Mouse (Mus musculus): Measurements from ENCODE around the gene Hspa2. TPM values are rescaled to one million over a fixed set of nuclear protein-coding genes. Genes with fewer than 3 reads are reported as not detected.

The Hspa2 gene
- total and polyA plus RNA-seq, 2 experiments from 2014 or later, result 8.7 to 15.0 TPM

DNA sequence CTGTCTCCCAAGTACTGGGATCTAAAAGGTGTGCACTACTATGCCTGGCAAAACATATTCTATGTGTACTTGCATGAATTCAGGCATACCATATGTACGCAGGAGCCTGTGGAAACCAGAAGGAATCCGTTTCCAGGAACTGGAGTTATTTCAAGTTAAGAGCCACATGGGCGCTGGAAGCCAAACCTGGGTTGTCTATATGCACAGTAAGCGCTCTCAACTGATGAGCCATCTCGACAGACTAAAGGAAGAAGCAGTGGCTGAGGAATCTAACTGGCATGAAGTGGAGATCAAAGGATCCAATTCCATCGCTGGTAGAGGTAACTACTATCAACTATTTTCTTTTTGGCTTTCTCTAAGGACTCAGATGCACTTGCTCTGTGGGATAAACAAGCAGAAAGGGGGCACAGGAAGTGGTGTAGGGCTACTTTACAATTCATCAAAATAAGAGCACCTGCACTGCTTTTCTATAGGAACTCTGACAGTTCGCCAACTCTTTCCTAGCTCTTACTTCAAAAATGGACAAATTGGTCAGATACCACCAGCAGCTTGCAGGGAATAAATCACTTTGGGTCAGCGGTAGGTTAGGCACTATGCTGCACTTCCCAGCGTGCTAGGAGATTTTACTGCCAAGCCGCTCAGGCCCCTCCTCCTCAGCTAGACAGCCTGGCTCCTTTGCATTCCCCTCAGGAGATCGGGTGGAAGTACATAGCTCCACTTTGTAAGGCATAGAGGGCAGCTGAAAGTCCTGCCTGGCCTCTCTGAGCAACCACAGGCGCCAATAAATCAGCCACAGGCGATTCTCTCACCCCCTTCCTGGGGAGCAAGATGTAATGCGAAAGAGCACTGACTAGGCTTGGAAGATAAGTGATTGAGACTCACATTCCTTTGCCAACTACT is 36.6 kb upstream of the Hspa2 start:
- Histone ChIP-seq H3K27me3 (ENCODE audit: control insufficient read depth, insufficient read depth, low read length) (no peaks in the 10 kb centered on the region), H3K4me1 (ENCODE audit: control insufficient read depth, insufficient read depth) (peaks cover 23% of the 10 kb centered on the region), H3K4me2 (ENCODE audit: low read depth, low read length) (peak overlapping the region; percentile 81), H3K36me3 (replicated peaks; ENCODE audit: control insufficient read depth, insufficient read depth, low read length) (no peaks in the 10 kb centered on the region), H3K9ac (replicated peaks; ENCODE audit: low read depth, low read length) (peak overlapping the region; percentile 82), H3K9me3 (replicated peaks; ENCODE audit: control insufficient read depth, low read length) (no peaks in the 10 kb centered on the region), H3K27ac (ENCODE audit: low read depth) (peak overlapping the region; percentile 94), H3K4me3 (ENCODE audit: low read depth, low read length) (peak overlapping the region; percentile 66; the same call in 1 of the 2 replicates)
- TF ChIP-seq CTCF (IDR thresholded peaks at IDR 0.05; ENCODE audit: low read depth), result no peak
- no peak for TF ChIP-seq EP300 (IDR thresholded peaks at IDR 0.05; ENCODE audit: low read depth)
- 18% methylated on average over 14 of the region's 14 CpGs for WGBS
- no peak for ATAC-seq (ENCODE audit: insufficient read depth, low read depth)
- no peak for DNase-seq (ENCODE audit: low spot score)

GRCm38 (mm10) chr12:76368201-76368789 is 35.7 kb upstream of the Hspa2 start:
- H3K9ac ChIP-seq (replicated peaks; ENCODE audit: low read depth, low read length), result peak overlapping the region; percentile 82; the same call in 1 of the 2 replicates
- 13% methylated on average over 9 of the region's 9 CpGs for WGBS
- ATAC-seq (ENCODE audit: insufficient read depth, low read depth) (no peak), DNase-seq (ENCODE audit: low spot score) (no peak)
- H3K4me1 ChIP-seq (ENCODE audit: control insufficient read depth, insufficient read depth), result peaks cover 27% of the 10 kb centered on the region
- no peaks in the 10 kb centered on the region for H3K36me3 ChIP-seq (replicated peaks; ENCODE audit: control insufficient read depth, insufficient read depth, low read length)
- no peaks in the 10 kb centered on the region for H3K9me3 ChIP-seq (replicated peaks; ENCODE audit: control insufficient read depth, low read length)
- peak overlapping the region; percentile 94 for H3K27ac ChIP-seq (ENCODE audit: low read depth)
- peak overlapping the region; percentile 66 for H3K4me3 ChIP-seq (ENCODE audit: low read depth, low read length)
- peak overlapping the region; percentile 81 for H3K4me2 ChIP-seq (ENCODE audit: low read depth, low read length)
- TF ChIP-seq EP300 (IDR thresholded peaks at IDR 0.05; ENCODE audit: low read depth), result no peak
- TF ChIP-seq CTCF (IDR thresholded peaks at IDR 0.05; ENCODE audit: low read depth), result no peak
- no peaks in the 10 kb centered on the region for H3K27me3 ChIP-seq (ENCODE audit: control insufficient read depth, insufficient read depth, low read length)

DNA sequence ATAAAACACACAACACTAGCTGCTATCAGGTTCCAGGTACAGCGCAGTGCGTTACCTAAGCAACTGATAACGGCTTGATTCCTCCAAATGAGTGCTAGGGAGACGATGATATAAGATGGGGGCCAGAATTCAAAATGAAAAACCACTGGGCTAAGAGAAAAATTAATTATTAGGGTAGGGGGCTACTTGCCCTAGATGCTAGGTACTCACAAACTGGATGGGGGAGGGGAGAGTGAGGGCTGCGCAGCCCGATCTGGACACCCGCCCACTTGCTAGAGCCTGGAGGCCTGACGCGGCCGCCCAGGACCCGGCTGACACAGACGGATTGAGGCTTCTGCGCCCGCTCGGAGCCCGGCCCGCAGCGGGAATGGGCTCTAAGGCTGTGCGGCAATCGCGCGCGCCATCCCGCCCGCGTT is 35.2 kb upstream of the Hspa2 start:
- peak overlapping the region; percentile 81 for H3K4me2 ChIP-seq (ENCODE audit: low read depth, low read length)
- H3K9ac ChIP-seq (replicated peaks; ENCODE audit: low read depth, low read length), result peak overlapping the region; percentile 82
- peak overlapping the region; percentile 94 for H3K27ac ChIP-seq (ENCODE audit: low read depth)
- no peak for TF ChIP-seq CTCF (IDR thresholded peaks at IDR 0.05; ENCODE audit: low read depth)
- no peak for TF ChIP-seq EP300 (IDR thresholded peaks at IDR 0.05; ENCODE audit: low read depth)
- H3K9me3 ChIP-seq (replicated peaks; ENCODE audit: control insufficient read depth, low read length), result no peaks in the 10 kb centered on the region
- H3K4me1 ChIP-seq (ENCODE audit: control insufficient read depth, insufficient read depth), result peaks cover 27% of the 10 kb centered on the region
- peak; percentile 39 for DNase-seq (ENCODE audit: low spot score)
- peak; percentile 15 for ATAC-seq (ENCODE audit: insufficient read depth, low read depth)
- H3K36me3 ChIP-seq (replicated peaks; ENCODE audit: control insufficient read depth, insufficient read depth, low read length), result no peaks in the 10 kb centered on the region
- H3K4me3 ChIP-seq (ENCODE audit: low read depth, low read length), result peak overlapping the region; percentile 66
- no peaks in the 10 kb centered on the region for H3K27me3 ChIP-seq (ENCODE audit: control insufficient read depth, insufficient read depth, low read length)
- WGBS, result 2% methylated on average over 26 of the region's 26 CpGs

DNA sequence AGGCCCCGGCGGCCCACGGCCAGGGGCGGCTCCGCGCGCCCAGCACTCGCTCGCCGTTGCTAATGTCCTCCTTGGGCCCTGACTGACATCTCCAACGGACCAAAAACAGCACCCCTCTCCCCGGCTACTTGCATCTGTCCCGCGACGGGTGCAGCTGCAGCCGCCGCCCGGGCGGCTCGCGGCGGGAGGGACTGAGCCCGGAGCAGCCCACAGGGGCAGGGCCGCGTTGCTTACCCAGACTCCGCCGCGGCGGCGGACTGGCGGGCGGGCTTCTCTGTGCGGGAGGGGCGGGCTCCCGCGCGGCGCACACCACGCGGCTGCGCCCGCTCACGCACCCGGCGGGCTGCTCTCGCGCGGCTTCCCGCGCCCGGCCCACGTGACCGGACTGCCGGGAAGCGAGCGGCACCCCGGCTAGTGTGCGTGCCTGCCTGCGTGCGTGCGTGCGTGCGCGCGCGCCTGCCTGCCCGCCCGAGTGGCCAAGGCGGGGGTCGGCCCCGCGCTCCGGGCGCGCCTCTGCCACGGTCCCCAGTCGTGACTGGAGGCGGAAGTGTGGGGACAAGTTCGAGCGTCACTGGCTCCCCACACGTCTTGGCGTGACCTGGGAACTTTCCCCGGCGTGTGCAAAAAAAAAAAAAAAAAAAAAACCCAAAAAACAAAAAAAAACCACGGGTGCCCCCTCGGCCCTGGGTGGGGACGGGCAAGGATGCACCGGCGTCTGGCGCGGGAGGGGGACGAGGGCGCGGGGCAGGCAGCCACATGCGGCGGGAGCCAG is 34.6 kb upstream of the Hspa2 start, which contains the start of gene Zbtb25:
Gene Zbtb25, minus strand, starts transcription at position 397 of the 772 bp plus-strand sequence.
- TF ChIP-seq EP300 (IDR thresholded peaks at IDR 0.05; ENCODE audit: low read depth) (no peak), CTCF (IDR thresholded peaks at IDR 0.05; ENCODE audit: low read depth) (no peak)
- under 1% methylated on average over 69 of the region's 96 CpGs for WGBS
- ATAC-seq (ENCODE audit: insufficient read depth, low read depth), result peak; percentile 83
- H3K4me1 ChIP-seq (ENCODE audit: control insufficient read depth, insufficient read depth), result peaks cover 27% of the 10 kb centered on the region
- peak within 1 kb of the TSS; percentile 94 for H3K27ac ChIP-seq (ENCODE audit: low read depth)
- H3K27me3 ChIP-seq (ENCODE audit: control insufficient read depth, insufficient read depth, low read length), result no peaks in the 10 kb centered on the region
- peak within 1 kb of the TSS; percentile 81 for H3K4me2 ChIP-seq (ENCODE audit: low read depth, low read length)
- peak within 1 kb of the TSS; percentile 82 for H3K9ac ChIP-seq (replicated peaks; ENCODE audit: low read depth, low read length)
- DNase-seq (ENCODE audit: low spot score), result peak; percentile 85
- H3K4me3 ChIP-seq (ENCODE audit: low read depth, low read length), result peak within 1 kb of the TSS; percentile 66
- H3K9me3 ChIP-seq (replicated peaks; ENCODE audit: control insufficient read depth, low read length), result no peaks in the 10 kb centered on the region
- H3K36me3 ChIP-seq (replicated peaks; ENCODE audit: control insufficient read depth, insufficient read depth, low read length), result no peaks in the 10 kb centered on the region

Measured in heart, postnatal 0 days (tissue).